Mouse (Mus musculus): ENCODE measurements around the gene Gemin5. TPM values are rescaled to one million over a fixed set of nuclear protein-coding genes. Genes with fewer than 3 reads are reported as not detected.
"Not testable (repeated sequence)": the region's sequence is repeated elsewhere in the genome, so short reads cannot be mapped to it uniquely, and the experiment has no call there.

The Gemin5 gene
- 18.8 and 19.8 TPM in 2 replicates for polyA plus RNA-seq (2015; fragmentation: Nextera tagmentation; extraction: Ambion mirVana)

- H3K27me3 ChIP-seq (replicated peaks), result no peaks in the 10 kb centered on the region
- 0 out of 2 replicates have a peak, but pooled peaks cover 5% of the 10 kb centered on the region for H3K4me1 ChIP-seq
- H3K9me3 ChIP-seq, result no peaks in the 10 kb centered on the region
- ATAC-seq (ENCODE audit: insufficient read depth, low FRiP score, low read depth), result peak; percentile 86
- H3K4me2 ChIP-seq, result peak within 1 kb of the TSS; percentile 62
- peak within 1 kb of the TSS; percentile 86 for H3K9ac ChIP-seq
- H3K36me3 ChIP-seq, result peaks cover 21% of the 10 kb centered on the region
- peak within 1 kb of the TSS; percentile 60; the same call in 1 of the 2 replicates for H3K27ac ChIP-seq
- H3K4me3 ChIP-seq (replicated peaks), result peak within 1 kb of the TSS; percentile 85
- under 1% methylated on average over 71 of the region's 71 CpGs for WGBS
Measured at GRCm38 (mm10) chr11:58168167-58168915, at the start of gene Gemin5. Gene Gemin5, minus strand, starts transcription at chr11:58168539.

- Histone ChIP-seq H3K4me1 (peaks cover 8% of the 10 kb centered on the region; the same call in 1 of the 2 replicates), H3K9me3 (no peaks in the 10 kb centered on the region), H3K4me3 (replicated peaks) (no peak overlapping the region), H3K4me2 (no peak overlapping the region), H3K27ac (no peak overlapping the region), H3K27me3 (replicated peaks) (no peaks in the 10 kb centered on the region), H3K36me3 (no peaks in the 10 kb centered on the region), H3K9ac (no peak overlapping the region)
- ATAC-seq (ENCODE audit: insufficient read depth, low FRiP score, low read depth), result no peak
- 64% methylated on average over 6 of the region's 6 CpGs for WGBS
Measured at GRCm38 (mm10) chr11:58216823-58217222, 48.5 kb upstream of the Gemin5 start.

GRCm38 (mm10) chr11:58215814-58216213 is 47.5 kb upstream of the Gemin5 start:
- 0 out of 2 replicates have a peak overlapping the region, but pooled peaks have one; percentile 16 for H3K4me2 ChIP-seq
- no peaks in the 10 kb centered on the region for H3K9me3 ChIP-seq
- H3K4me3 ChIP-seq (replicated peaks), result no peak overlapping the region
- H3K36me3 ChIP-seq, result no peaks in the 10 kb centered on the region
- no peak for ATAC-seq (ENCODE audit: insufficient read depth, low FRiP score, low read depth)
- H3K27me3 ChIP-seq (replicated peaks), result no peaks in the 10 kb centered on the region
- H3K27ac ChIP-seq, result no peak overlapping the region
- peaks cover 16% of the 10 kb centered on the region; the same call in 1 of the 2 replicates for H3K4me1 ChIP-seq
- 61% methylated on average over 5 of the region's 5 CpGs for WGBS
- no peak overlapping the region for H3K9ac ChIP-seq

GRCm38 (mm10) chr11:58215049-58215430 is 46.7 kb upstream of the Gemin5 start:
- ATAC-seq (ENCODE audit: insufficient read depth, low FRiP score, low read depth), result peak; percentile 43; the same call in 1 of the 2 replicates
- Histone ChIP-seq H3K4me3 (replicated peaks) (peak overlapping the region; percentile 50), H3K4me2 (peak overlapping the region; percentile 65), H3K4me1 (peaks cover 16% of the 10 kb centered on the region; the same call in 1 of the 2 replicates)
- H3K9me3 ChIP-seq; H3K27ac ChIP-seq; H3K36me3 ChIP-seq; H3K9ac ChIP-seq; H3K27me3 ChIP-seq (replicated peaks): not testable (repeated sequence)
- WGBS, result 9% methylated on average over 2 of the region's 3 CpGs

- H3K4me2 ChIP-seq, result peak overlapping the region; percentile 65
- no peak overlapping the region for H3K9ac ChIP-seq
- H3K36me3 ChIP-seq, result no peaks in the 10 kb centered on the region
- H3K27me3 ChIP-seq (replicated peaks), result no peaks in the 10 kb centered on the region
- WGBS, result 23% methylated on average over 17 of the region's 17 CpGs
- no peaks in the 10 kb centered on the region for H3K9me3 ChIP-seq
- ATAC-seq (ENCODE audit: insufficient read depth, low FRiP score, low read depth), result peak; percentile 90
- peaks cover 16% of the 10 kb centered on the region; the same call in 1 of the 2 replicates for H3K4me1 ChIP-seq
- H3K27ac ChIP-seq, result peak overlapping the region; percentile 12; the same call in 1 of the 2 replicates
- peak overlapping the region; percentile 50 for H3K4me3 ChIP-seq (replicated peaks)
Measured at GRCm38 (mm10) chr11:58214391-58215048, 46.2 kb upstream of the Gemin5 start.

DNA sequence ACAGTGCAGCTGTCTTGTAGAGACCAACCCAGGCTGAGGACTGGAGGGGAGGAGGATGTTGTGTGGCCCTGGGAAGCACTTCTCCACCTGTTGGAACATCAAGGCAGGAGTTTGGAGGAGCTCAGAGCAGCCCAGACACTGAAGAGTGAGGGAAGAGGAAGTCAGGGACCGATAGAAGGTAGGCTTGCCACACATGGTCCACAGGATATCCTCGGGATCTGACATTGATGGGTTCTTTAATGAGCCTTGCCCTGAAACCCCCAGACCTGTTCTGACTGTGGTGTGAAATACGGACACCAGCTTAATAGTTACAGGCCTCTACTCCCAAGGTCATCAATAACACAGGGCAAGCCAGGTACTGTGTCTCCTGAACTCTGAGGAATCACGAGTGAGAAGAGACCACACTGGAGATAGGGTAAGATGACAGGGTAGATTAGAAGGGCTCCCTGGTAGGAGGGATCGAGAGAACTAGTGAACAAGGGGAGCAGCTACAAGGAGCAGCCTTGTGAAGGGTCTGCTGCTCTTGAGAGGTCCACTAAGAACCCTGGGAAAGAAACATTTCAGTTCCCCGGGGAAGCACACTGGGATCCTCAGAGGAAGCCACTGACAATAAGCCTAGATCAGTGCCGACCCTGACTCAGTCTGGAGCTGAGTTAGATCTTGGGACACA is 45.5 kb upstream of the Gemin5 start:
- Histone ChIP-seq H3K4me1 (peaks cover 16% of the 10 kb centered on the region; the same call in 1 of the 2 replicates), H3K9ac (no peak overlapping the region), H3K36me3 (no peaks in the 10 kb centered on the region), H3K4me2 (peak overlapping the region; percentile 65; the same call in 1 of the 2 replicates), H3K4me3 (replicated peaks) (no peak overlapping the region), H3K27ac (no peak overlapping the region), H3K27me3 (replicated peaks) (no peaks in the 10 kb centered on the region), H3K9me3 (no peaks in the 10 kb centered on the region)
- no peak for ATAC-seq (ENCODE audit: insufficient read depth, low FRiP score, low read depth)
- WGBS, result 82% methylated on average over 7 of the region's 7 CpGs

GRCm38 (mm10) chr11:58211682-58212067 is 43.3 kb upstream of the Gemin5 start:
- ATAC-seq (ENCODE audit: insufficient read depth, low FRiP score, low read depth), result no peak
- 18% methylated on average over 2 of the region's 2 CpGs for WGBS

GRCm38 (mm10) chr11:58211062-58211681 is 42.8 kb upstream of the Gemin5 start:
- no peak overlapping the region for H3K4me2 ChIP-seq
- H3K27ac ChIP-seq, result no peak overlapping the region
- H3K9ac ChIP-seq, result no peak overlapping the region
- H3K36me3 ChIP-seq, result no peaks in the 10 kb centered on the region
- no peak for ATAC-seq (ENCODE audit: insufficient read depth, low FRiP score, low read depth)
- no peaks in the 10 kb centered on the region for H3K9me3 ChIP-seq
- WGBS, result 28% methylated on average over 9 of the region's 9 CpGs
- H3K4me3 ChIP-seq (replicated peaks), result no peak overlapping the region
- H3K27me3 ChIP-seq (replicated peaks), result no peaks in the 10 kb centered on the region
- H3K4me1 ChIP-seq, result peaks cover 13% of the 10 kb centered on the region; the same call in 1 of the 2 replicates

More at GRCm38 (mm10) chr11:58211682-58212067, 43.3 kb upstream of the Gemin5 start:
- Histone ChIP-seq H3K9ac (no peak overlapping the region), H3K4me1 (peaks cover 13% of the 10 kb centered on the region; the same call in 1 of the 2 replicates), H3K4me2 (no peak overlapping the region), H3K36me3 (no peaks in the 10 kb centered on the region), H3K4me3 (replicated peaks) (no peak overlapping the region), H3K27me3 (replicated peaks) (no peaks in the 10 kb centered on the region), H3K27ac (no peak overlapping the region), H3K9me3 (no peaks in the 10 kb centered on the region)

DNA sequence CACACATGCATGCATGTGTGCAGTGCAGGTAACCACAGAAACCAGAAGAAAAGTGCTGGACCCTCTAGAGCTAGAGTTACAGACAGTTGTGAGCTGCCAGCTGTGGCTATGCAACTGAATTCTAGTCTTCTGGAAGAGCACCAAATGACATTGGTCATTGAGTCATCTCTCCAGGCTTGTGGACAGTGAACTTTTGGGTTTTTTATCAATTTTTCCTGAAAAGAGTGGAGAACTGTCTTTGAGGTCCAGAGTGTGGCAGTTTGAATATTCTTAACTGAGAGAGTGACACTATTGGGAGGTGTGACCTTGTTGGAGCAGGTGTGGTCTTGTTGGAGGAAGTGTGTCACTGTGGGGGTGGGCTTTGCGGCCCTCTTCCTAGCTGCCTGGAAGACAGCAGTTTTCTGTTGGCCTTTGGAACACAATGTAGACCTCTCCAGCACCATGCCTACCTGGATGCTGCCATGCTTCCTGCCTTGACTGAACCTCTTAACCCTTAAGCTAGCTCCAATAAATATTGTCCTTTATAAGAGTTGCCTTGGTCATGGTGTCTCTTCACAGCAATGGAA is 42.1 kb upstream of the Gemin5 start:
- H3K9ac ChIP-seq, result no peak overlapping the region
- H3K4me2 ChIP-seq, result no peak overlapping the region
- no peaks in the 10 kb centered on the region for H3K36me3 ChIP-seq
- H3K9me3 ChIP-seq, result no peaks in the 10 kb centered on the region
- no peak overlapping the region for H3K27ac ChIP-seq
- 97% methylated on average over 1 of the region's 1 CpGs for WGBS
- ATAC-seq (ENCODE audit: insufficient read depth, low FRiP score, low read depth), result no peak
- H3K4me3 ChIP-seq (replicated peaks), result no peak overlapping the region
- H3K27me3 ChIP-seq (replicated peaks), result no peaks in the 10 kb centered on the region
- peaks cover 8% of the 10 kb centered on the region; the same call in 1 of the 2 replicates for H3K4me1 ChIP-seq

DNA sequence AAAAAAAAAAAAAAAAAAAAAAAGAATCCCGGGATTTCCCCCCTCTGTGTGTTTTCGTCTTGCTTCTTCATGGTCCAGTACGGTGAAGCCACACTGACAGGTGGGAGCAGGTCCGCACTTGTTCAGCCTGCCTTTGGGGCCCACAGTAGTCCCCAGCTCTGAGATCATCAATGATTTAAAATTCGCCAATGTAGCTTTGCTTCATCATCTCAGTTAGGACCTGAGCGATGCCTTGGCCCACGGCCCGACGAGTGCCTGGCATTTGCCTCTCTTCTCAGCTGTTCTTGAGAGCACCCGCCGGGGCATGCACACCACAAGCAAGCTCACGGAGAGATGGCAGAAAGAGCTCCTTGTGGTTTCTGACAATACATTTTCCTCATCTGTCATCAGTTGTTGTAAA is 32.7 kb upstream of the Gemin5 start:
- WGBS, result 76% methylated on average over 12 of the region's 12 CpGs
- no peaks in the 10 kb centered on the region for H3K4me1 ChIP-seq
- no peaks in the 10 kb centered on the region for H3K36me3 ChIP-seq
- H3K4me2 ChIP-seq, result no peak overlapping the region
- no peaks in the 10 kb centered on the region for H3K9me3 ChIP-seq
- H3K27ac ChIP-seq, result no peak overlapping the region
- ATAC-seq (ENCODE audit: insufficient read depth, low FRiP score, low read depth), result no peak
- H3K4me3 ChIP-seq (replicated peaks), result no peak overlapping the region
- H3K9ac ChIP-seq, result no peak overlapping the region
- H3K27me3 ChIP-seq (replicated peaks), result no peaks in the 10 kb centered on the region

DNA sequence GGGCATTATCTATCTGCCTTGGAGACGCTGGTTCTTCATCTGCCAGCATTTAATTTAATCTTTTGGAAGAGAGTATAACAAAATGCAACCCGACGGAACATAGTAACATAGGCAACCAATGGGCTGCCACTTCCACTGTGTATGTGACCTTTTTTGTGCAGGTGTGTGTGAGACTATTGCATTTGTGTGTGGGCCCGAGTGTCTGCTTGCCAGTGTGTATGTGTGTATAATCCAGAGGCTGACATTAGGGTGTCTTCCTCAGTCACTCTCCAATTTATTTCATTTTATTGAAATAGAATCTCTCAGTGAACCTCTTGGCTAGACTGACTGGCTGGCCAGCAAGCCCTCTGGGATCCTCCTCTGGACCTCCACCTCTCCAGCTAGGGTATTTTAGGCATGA is 31.9 kb upstream of the Gemin5 start:
- H3K4me2 ChIP-seq, result no peak overlapping the region
- no peak for ATAC-seq (ENCODE audit: insufficient read depth, low FRiP score, low read depth)
- 86% methylated on average over 4 of the region's 4 CpGs for WGBS
- H3K9ac ChIP-seq, result no peak overlapping the region
- no peak overlapping the region for H3K4me3 ChIP-seq (replicated peaks)
- H3K9me3 ChIP-seq, result no peaks in the 10 kb centered on the region
- H3K36me3 ChIP-seq, result no peaks in the 10 kb centered on the region
- no peaks in the 10 kb centered on the region for H3K27me3 ChIP-seq (replicated peaks)
- no peak overlapping the region for H3K27ac ChIP-seq
- H3K4me1 ChIP-seq, result no peaks in the 10 kb centered on the region
